Mouse (Mus musculus) midbrain, postnatal 0 days (tissue): ENCODE results near the gene Crtac1. TPM values are rescaled to one million over a fixed set of nuclear protein-coding genes. Genes with fewer than 3 reads are reported as not detected.

Source experiments
- ATAC-seq: fragments of 200-750 bp; cut with Nextera tagmentation; 2 replicates; pipeline ENCODE4 v1.8.0; 2017; ENCODE audit warnings: moderate number of reproducible peaks, mild to moderate bottlenecking, moderate TSS enrichment, moderate library complexity; ENCODE audit not compliant: low FRiP score
- DNase-seq: peaks from one replicate; pipeline ENCODE4 v3.0.0-alpha.2; 2015; ENCODE audit warnings: low spot score
- H3K27ac ChIP-seq: fragments of 300-500 bp; sonication (generic); 2 replicates; pipeline ENCODE4 v1.5.1; 2014; ENCODE audit warnings: low read depth, mild to moderate bottlenecking, low read length, mixed read lengths
- H3K27me3 ChIP-seq: fragments of 300-500 bp; sonication (generic); 2 replicates; pipeline ENCODE4 v1.6.1; 2014; ENCODE audit warnings: low read length, control low read depth, mixed read lengths; ENCODE audit not compliant: insufficient read depth
- H3K36me3 ChIP-seq: fragments of 300-500 bp; sonication (generic); 2 replicates; pipeline ENCODE4 v1.6.1; 2014; ENCODE audit warnings: low read length, control low read depth, mixed read lengths; ENCODE audit not compliant: insufficient read depth
- H3K4me1 ChIP-seq: fragments of 300-500 bp; sonication (generic); 2 replicates; pipeline ENCODE4 v1.6.1; 2014; ENCODE audit warnings: mild to moderate bottlenecking, control low read depth, antibody characterized with exemption, low read length, mixed read lengths; ENCODE audit not compliant: insufficient read depth
- H3K4me2 ChIP-seq: fragments of 300-500 bp; sonication (generic); 2 replicates; pipeline ENCODE4 v1.6.1; 2014; ENCODE audit warnings: low read depth, mild to moderate bottlenecking, low read length, mixed read lengths; ENCODE audit not compliant: poor library complexity, severe bottlenecking
- H3K4me3 ChIP-seq: fragments of 300-500 bp; sonication (generic); 2 replicates; pipeline ENCODE4 v1.5.1; 2014; ENCODE audit warnings: low read depth, mild to moderate bottlenecking, low read length, moderate library complexity
- H3K9ac ChIP-seq: fragments of 300-500 bp; sonication (generic); replicated peaks from 2 replicates; pipeline ENCODE4 v1.6.1; 2014; ENCODE audit warnings: mild to moderate bottlenecking, low read length, moderate library complexity, mixed read lengths; ENCODE audit not compliant: poor library complexity, severe bottlenecking
- H3K9me3 ChIP-seq: fragments of 300-500 bp; sonication (generic); 2 replicates; pipeline ENCODE4 v1.6.1; 2016; ENCODE audit warnings: low read length, control low read depth
- CTCF ChIP-seq: IDR thresholded peaks from 2 replicates; pipeline ENCODE4 v1.5.1; 2016; ENCODE audit warnings: antibody characterized with exemption, mild to moderate bottlenecking
- WGBS: fragments of 180-500 bp; shearing (Covaris S2); extraction: QIAGEN DNeasy Blood & Tissue Kit; methylation state at CpG from one replicate; pipeline ENCODE4 v1.1.7; 2014; 5-methylcytosine and 5-hydroxymethylcytosine counted together
- polyA plus RNA-seq: library from polyadenylated mRNA; unstranded; fragments of >200 nt; fragmentation: Nextera tagmentation; extraction: Ambion mirVana; gene quantifications from 2 replicates; pipeline ENCODE4 v1.2.1, GENCODE M21; 2015
- total RNA-seq: library from RNA; depleted of rRNA; stranded (reverse); fragments of >200 nt; gene quantifications from 2 replicates; pipeline ENCODE4 v1.2.3, GENCODE M21; 2014; rRNA removed

The Crtac1 gene
- total RNA-seq (21.1 and 22.0 TPM in 2 replicates), polyA plus RNA-seq (40.7 and 41.6 TPM in 2 replicates)

GRCm38 (mm10) chr19:42431485-42432190 lies at the start of gene Crtac1:
TSS of gene Crtac1 (minus strand) at chr19:42431783.
- Histone ChIP-seq H3K4me1 (no peaks in the 10 kb centered on the region), H3K4me2 (peak within 1 kb of the TSS; percentile 79), H3K27me3 (no peaks in the 10 kb centered on the region; the same call in 1 of the 2 replicates), H3K9me3 (no peaks in the 10 kb centered on the region), H3K27ac (peak within 1 kb of the TSS; percentile 79), H3K36me3 (no peaks in the 10 kb centered on the region), H3K9ac (peak within 1 kb of the TSS; percentile 86), H3K4me3 (peak within 1 kb of the TSS; percentile 62)
- peak; percentile 63 for TF ChIP-seq CTCF
- ATAC-seq (peak; percentile 91), DNase-seq (peak; percentile 95)
- WGBS, result under 1% methylated on average over 53 of the region's 88 CpGs

GRCm38 (mm10) chr19:42478303-42478702 lies 46.7 kb upstream of the Crtac1 start:
- ATAC-seq (no peak), DNase-seq (no peak)
- no peaks in the 10 kb centered on the region for H3K9me3 ChIP-seq
- no peaks in the 10 kb centered on the region for H3K27me3 ChIP-seq
- H3K9ac ChIP-seq, result no peak overlapping the region
- no peak overlapping the region for H3K4me3 ChIP-seq
- no peaks in the 10 kb centered on the region for H3K4me1 ChIP-seq
- no peak overlapping the region for H3K27ac ChIP-seq
- no peaks in the 10 kb centered on the region for H3K36me3 ChIP-seq
- H3K4me2 ChIP-seq, result no peak overlapping the region
- no peak for TF ChIP-seq CTCF
- WGBS, result 33% methylated on average over 12 of the region's 12 CpGs

GRCm38 (mm10) chr19:42477769-42478168 lies 46.2 kb upstream of the Crtac1 start:
- no peak overlapping the region for H3K4me3 ChIP-seq
- H3K36me3 ChIP-seq, result no peaks in the 10 kb centered on the region
- TF ChIP-seq CTCF, result no peak
- H3K9me3 ChIP-seq, result no peaks in the 10 kb centered on the region
- no peak for ATAC-seq
- H3K27ac ChIP-seq, result no peak overlapping the region
- no peaks in the 10 kb centered on the region for H3K4me1 ChIP-seq
- H3K4me2 ChIP-seq, result no peak overlapping the region
- no peak for DNase-seq
- 71% methylated on average over 5 of the region's 5 CpGs for WGBS
- no peak overlapping the region for H3K9ac ChIP-seq
- no peaks in the 10 kb centered on the region for H3K27me3 ChIP-seq

GRCm38 (mm10) chr19:42472831-42473230 lies 41.2 kb upstream of the Crtac1 start:
- H3K4me3 ChIP-seq, result no peak overlapping the region
- H3K27ac ChIP-seq, result no peak overlapping the region
- DNase-seq, result no peak
- no peak overlapping the region for H3K9ac ChIP-seq
- no peaks in the 10 kb centered on the region for H3K27me3 ChIP-seq
- no peak overlapping the region for H3K4me2 ChIP-seq
- no peak for TF ChIP-seq CTCF
- H3K9me3 ChIP-seq, result no peaks in the 10 kb centered on the region
- WGBS, result 30% methylated on average over 11 of the region's 11 CpGs
- H3K36me3 ChIP-seq, result no peaks in the 10 kb centered on the region
- no peaks in the 10 kb centered on the region for H3K4me1 ChIP-seq
- ATAC-seq, result no peak

- Histone ChIP-seq H3K36me3 (no peaks in the 10 kb centered on the region), H3K27me3 (no peaks in the 10 kb centered on the region), H3K9ac (no peak overlapping the region), H3K27ac (no peak overlapping the region), H3K9me3 (no peaks in the 10 kb centered on the region), H3K4me2 (no peak overlapping the region), H3K4me3 (no peak overlapping the region), H3K4me1 (no peaks in the 10 kb centered on the region)
- WGBS, result 51% methylated on average over 4 of the region's 4 CpGs
- no peak for ATAC-seq
- no peak for TF ChIP-seq CTCF
- DNase-seq, result peak; percentile 62
Observed at GRCm38 (mm10) chr19:42471571-42471970, 40.0 kb upstream of the Crtac1 start.

GRCm38 (mm10) chr19:42461851-42462250 lies 30.3 kb upstream of the Crtac1 start:
- H3K9me3 ChIP-seq, result no peaks in the 10 kb centered on the region
- H3K9ac ChIP-seq, result no peak overlapping the region
- 38% methylated on average over 6 of the region's 6 CpGs for WGBS
- ATAC-seq (no peak), DNase-seq (no peak)
- no peak overlapping the region for H3K4me2 ChIP-seq
- no peak overlapping the region for H3K27ac ChIP-seq
- no peaks in the 10 kb centered on the region for H3K27me3 ChIP-seq
- H3K4me3 ChIP-seq, result no peak overlapping the region
- no peaks in the 10 kb centered on the region for H3K36me3 ChIP-seq
- TF ChIP-seq CTCF, result no peak
- no peaks in the 10 kb centered on the region for H3K4me1 ChIP-seq
